Mouse (Mus musculus): ENCODE results near the gene Slc35f6.

The Slc35f6 gene

GRCm38 (mm10) chr5:30621211-30621790 lies 26.4 kb upstream of the Slc35f6 start:
- no peak for DNase-seq (ENCODE audit: low spot score in 2 of 2)

DNA sequence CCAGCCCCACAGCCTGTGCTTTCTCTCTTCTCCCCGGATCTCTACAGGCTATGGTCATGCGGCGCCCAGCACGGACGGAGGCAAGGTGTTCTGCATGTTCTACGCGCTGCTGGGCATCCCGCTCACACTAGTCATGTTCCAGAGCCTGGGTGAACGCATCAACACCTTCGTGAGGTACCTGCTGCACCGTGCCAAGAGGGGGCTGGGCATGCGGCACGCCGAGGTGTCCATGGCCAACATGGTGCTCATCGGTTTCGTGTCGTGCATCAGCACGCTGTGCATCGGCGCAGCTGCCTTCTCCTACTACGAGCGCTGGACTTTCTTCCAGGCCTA lies 25.9 kb upstream of the Slc35f6 start:
- no peak for DNase-seq (ENCODE audit: low spot score in 2 of 2)

DNA sequence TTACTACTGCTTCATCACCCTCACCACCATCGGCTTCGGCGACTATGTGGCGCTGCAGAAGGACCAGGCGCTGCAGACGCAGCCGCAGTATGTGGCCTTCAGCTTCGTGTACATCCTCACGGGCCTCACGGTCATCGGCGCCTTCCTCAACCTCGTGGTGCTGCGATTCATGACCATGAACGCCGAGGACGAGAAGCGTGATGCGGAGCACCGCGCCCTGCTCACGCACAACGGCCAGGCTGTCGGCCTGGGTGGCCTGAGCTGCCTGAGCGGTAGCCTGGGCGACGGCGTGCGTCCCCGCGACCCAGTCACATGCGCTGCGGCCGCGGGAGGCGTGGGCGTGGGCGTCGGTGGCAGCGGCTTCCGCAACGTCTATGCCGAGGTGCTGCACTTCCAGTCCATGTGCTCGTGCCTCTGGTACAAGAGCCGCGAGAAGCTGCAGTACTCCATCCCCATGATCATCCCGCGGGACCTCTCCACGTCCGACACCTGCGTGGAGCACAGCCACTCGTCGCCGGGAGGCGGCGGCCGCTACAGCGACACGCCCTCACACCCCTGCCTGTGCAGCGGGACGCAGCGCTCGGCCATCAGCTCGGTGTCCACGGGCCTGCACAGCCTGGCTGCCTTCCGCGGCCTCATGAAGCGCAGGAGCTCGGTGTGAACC lies 25.4 kb upstream of the Slc35f6 start:
- DNase-seq (ENCODE audit: low spot score in 2 of 2): no peak

- DNase-seq (ENCODE audit: low spot score in 2 of 2): no peak
Measured at GRCm38 (mm10) chr5:30622841-30623185, 24.9 kb upstream of the Slc35f6 start.

DNA sequence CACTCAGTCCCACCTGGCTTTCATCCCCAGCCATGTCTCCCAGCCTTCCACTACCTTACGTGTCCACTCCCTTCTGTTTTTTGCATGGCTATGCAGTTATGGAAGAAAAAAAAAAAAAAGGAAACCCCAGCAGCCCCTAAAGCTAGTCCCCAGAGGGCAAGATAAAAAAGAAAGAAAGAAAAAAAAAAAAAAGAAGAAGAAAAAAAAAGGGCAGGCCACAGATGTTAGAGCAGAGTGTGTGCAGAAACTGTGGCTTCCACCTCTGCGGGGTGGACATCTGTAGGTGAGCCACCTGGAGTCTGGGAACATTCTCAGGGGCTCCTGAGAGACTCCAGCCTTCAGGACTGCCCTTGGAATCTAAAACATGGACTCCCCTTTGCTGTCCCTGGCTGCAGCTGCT lies 24.4 kb upstream of the Slc35f6 start:
- no peak for DNase-seq (ENCODE audit: low spot score in 2 of 2)

DNA sequence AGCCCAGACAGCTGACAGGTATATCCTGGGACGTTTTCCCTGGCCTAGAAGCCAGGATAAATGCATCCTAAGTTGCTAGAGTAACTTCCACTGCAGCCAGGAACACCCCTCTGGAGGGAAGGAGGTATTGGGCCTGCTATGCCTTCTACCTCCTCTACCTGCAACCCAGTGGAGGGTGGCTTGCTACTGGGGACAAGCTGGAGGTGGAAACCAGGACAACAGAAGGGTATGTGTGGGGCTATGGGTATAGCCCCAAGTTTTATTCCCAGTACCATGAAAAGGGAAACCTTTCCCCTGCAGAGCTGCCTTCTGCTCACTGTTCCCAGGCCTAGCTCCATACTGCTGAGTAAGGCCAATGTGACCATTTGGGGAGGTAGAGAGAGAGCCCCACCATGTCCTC lies 23.4 kb upstream of the Slc35f6 start:
- no peak for DNase-seq (ENCODE audit: low spot score in 2 of 2)

GRCm38 (mm10) chr5:30624908-30625307 lies 22.8 kb upstream of the Slc35f6 start:
- DNase-seq (ENCODE audit: low spot score in 2 of 2): no peak

DNA sequence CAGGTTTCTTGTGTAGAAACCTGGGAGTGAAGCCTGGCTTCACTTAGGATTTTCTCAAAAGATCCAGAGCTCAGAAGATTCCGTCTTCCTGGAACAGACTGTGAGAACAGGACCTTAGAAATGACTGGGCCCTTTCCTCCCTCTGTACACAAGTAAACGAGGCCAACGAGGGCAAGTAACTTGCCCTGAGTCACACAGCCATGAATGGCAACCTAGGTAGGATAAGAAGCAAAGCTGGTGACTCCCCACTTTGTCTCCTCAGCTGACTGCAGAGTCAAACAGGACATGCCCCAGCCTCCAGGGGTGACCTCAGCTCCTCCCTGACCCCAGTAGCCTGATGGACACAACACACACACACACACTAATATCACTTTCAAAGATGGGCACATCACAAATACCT lies 22.4 kb upstream of the Slc35f6 start:
- DNase-seq (ENCODE audit: low spot score in 2 of 2): no peak

DNA sequence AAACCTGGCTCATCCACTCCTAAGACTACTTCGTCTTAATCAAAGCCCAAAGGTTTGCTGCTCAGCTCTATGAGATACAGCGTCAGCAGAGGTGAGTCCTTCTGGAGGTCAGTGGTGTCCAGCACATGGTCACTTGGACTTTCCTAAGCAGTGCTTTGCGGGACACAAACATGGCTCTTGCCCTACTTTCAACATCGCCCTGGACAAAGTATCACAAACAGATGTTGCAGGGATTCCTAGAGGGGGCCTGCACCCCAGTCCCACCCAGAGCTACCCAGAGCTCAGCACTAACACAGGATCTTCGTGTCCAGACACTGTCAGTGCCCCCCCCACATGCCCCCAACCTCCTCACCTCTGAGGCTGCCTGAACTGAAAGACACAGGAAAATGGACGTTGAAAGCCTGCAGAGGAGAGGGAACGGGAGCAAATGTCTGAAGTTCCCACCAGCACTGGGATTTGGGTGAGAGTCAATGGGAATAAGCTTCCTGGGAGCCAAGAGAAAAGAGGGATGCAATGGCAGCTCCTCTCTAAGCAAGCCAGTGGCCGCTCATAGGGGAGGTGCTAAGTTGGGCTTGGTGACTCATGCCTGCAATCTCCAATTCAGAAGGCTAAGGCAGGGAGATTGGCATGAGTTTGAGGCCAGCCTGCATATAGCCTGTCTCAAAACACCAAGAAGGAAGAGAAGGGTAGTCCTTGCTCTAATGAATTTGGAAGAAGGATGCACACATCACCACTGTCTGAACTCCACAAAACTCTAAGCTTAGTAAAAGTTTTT lies 21.2 kb upstream of the Slc35f6 start:
- DNase-seq (ENCODE audit: low spot score in 2 of 2): no peak

DNA sequence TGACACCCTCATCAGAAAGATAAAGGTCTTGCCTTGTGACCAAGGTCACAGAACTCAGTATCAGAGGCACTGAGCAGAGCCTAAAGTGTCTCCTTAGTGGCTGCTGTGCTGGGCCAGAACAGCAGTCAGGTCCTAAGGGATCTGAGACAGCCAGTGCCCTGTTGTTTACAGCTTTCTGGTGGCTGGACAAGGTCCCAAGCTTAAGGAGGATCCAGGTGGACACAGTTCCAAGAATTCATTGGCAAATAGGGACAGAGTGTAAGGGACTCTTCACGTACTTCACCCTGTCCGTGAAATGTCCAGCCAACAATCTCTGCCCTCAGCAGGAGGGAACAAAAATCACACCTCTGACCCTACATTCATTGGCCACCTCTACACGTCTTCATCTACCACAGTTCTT lies 19.2 kb upstream of the Slc35f6 start:
- DNase-seq (ENCODE audit: low spot score in 2 of 2): no peak

- DNase-seq (ENCODE audit: low spot score in 2 of 2): no peak
Measured at GRCm38 (mm10) chr5:30630401-30630800, 17.3 kb upstream of the Slc35f6 start.

GRCm38 (mm10) chr5:30632134-30632533 lies 15.6 kb upstream of the Slc35f6 start:
- DNase-seq (ENCODE audit: low spot score in 2 of 2): no peak

- DNase-seq (ENCODE audit: low spot score in 2 of 2): no peak
Measured at GRCm38 (mm10) chr5:30636994-30637393, 10.7 kb upstream of the Slc35f6 start.

- DNase-seq (ENCODE audit: low spot score in 2 of 2): peak; percentile 54 to 76
Measured at GRCm38 (mm10) chr5:30638041-30638440, 9.7 kb upstream of the Slc35f6 start.

DNA sequence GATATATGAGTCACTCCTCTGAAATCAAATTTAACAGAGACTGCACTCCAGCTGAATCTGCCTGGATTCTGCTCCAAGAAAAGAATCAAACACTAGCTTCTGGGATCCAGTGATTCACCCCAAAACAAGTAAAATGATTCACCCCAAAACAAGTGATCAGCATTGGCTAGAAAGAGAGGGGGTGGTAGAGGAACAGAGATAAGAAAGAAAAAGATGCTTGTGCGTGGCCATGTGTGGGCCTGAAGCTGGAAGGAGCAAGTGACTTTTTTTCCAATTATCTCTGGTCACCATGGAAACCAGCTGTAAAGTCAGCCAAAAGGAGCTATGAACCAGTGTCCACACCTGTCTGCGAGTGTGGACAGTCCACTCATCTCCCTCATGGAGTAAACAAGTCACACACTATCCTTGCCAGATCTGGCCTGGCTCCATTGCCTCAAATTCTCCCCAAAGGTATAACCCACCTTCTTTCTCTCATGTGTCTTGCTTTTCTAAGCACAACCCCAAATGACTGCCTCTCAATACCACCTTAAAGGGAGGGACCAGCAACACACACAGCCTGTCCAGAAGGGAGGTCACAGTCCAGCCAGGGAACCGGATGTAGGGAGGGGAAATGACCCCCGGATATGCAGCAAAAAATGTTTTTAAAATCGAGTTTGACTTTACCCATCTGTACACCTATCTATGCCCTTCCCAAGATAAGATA lies 4.1 kb upstream of the Slc35f6 start:
- DNase-seq (ENCODE audit: low spot score in 2 of 2): no peak

DNA sequence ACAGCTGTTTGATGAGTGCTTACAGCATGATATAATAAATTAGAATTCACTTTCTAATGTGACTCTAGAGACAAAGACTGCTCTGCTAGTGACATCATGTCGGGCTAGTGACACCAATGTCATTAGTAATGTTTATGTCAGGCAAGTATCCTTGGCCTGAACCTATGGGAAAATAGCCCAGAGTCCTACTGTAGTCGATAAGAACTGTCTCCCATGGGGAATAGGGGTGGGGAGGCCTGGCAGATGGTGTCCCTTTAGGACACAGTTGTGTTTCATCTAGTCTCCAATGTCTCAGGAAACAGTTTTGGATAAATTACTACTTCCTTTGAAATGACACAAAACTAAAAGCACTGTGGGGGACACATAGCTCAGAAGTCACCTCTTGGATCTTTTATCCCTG lies 1.7 kb upstream of the Slc35f6 start:
- DNase-seq (ENCODE audit: low spot score in 2 of 2): no peak

DNA sequence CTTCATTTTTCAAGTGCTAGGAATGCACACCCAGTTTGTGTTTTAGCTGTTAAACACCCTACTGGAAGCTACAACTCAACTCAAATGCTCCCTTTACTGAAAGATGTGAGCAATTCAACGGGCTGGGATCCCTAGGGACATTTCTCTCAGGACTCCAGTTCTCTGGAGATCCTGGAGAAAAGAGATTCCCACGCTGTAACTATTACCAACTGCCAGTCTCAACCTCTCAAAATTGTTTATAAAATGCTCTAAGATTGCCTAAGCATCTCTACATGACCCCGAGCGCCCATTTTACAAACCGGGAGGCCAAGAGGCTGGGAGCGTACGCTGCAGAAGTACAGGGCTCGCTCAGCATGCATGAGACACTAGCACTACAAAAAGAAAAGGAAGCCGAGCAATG lies 337 bp upstream of the Slc35f6 start:
- no peak for DNase-seq (ENCODE audit: low spot score in 2 of 2)

DNA sequence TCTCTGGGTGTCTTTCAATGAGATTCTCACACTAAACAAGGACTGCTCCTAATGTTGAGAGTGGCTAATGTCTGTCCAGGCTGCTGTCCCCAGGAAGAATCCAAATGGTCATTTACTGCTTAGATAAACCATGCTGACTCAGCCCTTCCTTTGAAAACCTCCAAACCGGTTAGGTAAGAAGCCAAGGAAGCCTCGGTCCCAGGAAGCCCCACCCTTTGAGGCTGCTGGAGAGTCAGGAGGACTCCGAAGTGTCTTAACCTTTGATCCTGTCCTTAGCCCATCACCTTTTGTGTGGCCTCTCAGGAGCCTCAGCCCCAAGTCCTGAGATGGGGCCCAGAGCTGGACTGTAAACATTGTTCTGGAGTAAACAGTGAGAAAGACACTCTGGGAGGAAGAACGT lies 1.8 kb downstream of the Slc35f6 start:
- no peak for DNase-seq (ENCODE audit: low spot score in 2 of 2)

- no peak for DNase-seq (ENCODE audit: low spot score in 2 of 2)
Measured at GRCm38 (mm10) chr5:30650756-30651155, 3.0 kb downstream of the Slc35f6 start.

GRCm38 (mm10) chr5:30651554-30651953 lies 3.8 kb downstream of the Slc35f6 start:
- no peak for DNase-seq (ENCODE audit: low spot score in 2 of 2)

- DNase-seq (ENCODE audit: low spot score in 2 of 2): no peak
Measured at GRCm38 (mm10) chr5:30653246-30653645, 5.5 kb downstream of the Slc35f6 start.

DNA sequence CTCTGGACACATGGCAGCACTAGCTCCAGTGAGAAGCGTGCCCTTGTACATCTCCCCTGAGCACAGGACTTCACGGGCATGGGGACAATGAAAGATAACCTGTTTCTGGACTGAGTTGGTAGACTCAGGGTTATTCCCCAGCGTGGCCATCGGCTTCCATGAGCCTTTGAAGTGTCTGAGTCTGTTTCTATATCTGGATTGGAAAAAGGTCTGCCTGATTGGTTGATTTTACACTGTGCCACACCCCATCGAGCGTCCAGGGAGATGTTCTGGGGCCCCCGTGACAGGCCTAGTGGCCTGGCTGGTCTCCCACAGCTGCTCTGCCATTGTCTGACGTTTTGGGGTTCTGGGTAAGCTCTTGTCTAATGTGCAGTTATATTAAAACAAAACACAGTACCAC lies 7.3 kb downstream of the Slc35f6 start:
- DNase-seq (ENCODE audit: low spot score in 2 of 2): no peak

Measured in frontal cortex, postnatal 10 days (tissue).